Mouse (Mus musculus): Measurements from ENCODE around the gene Cdh1. TPM values are rescaled to one million over a fixed set of nuclear protein-coding genes. Genes with fewer than 3 reads are reported as not detected.
A peak's percentile ranks its signal among the peaks of the same experiment; 100 is the strongest.

The Cdh1 gene
- polyA plus RNA-seq, 1 experiment from 2014 or later = 19.0 TPM

DNA sequence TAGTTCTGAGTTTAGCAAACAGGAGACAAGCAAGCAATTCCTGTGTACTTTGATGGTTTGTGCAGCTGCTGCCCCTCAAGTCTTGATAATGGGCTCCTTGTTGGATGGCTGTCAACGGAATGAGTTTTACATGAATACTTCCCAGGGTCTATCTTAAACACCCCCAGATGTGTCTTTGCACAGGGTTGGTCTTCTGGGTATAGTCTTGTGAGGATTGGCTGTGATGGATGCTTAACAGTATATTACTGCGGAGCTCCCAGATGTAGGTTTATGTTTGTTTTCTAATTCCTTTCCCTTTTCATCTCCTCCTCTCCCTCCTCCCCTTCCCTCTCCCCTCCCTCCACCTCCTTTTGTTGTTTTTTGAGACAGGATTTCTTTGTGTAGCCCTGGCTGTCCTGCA, 69.6 kb downstream of the Cdh1 start:
- Histone ChIP-seq H3K4me1 (replicated peaks) (no peaks in the 10 kb centered on the region), H3K9ac (no peak overlapping the region), H3K9me3 (replicated peaks) (no peaks in the 10 kb centered on the region), H3K4me3 (replicated peaks) (no peak overlapping the region), H3K27ac (replicated peaks) (no peak overlapping the region), H3K36me3 (replicated peaks) (no peaks in the 10 kb centered on the region), H3K27me3 (no peaks in the 10 kb centered on the region), H3K4me2 (no peak overlapping the region)
- no peak for ATAC-seq (ENCODE audit: insufficient read depth)
- 52% methylated on average over 2 of the region's 2 CpGs for WGBS (ENCODE audit: insufficient replicate concordance)

DNA sequence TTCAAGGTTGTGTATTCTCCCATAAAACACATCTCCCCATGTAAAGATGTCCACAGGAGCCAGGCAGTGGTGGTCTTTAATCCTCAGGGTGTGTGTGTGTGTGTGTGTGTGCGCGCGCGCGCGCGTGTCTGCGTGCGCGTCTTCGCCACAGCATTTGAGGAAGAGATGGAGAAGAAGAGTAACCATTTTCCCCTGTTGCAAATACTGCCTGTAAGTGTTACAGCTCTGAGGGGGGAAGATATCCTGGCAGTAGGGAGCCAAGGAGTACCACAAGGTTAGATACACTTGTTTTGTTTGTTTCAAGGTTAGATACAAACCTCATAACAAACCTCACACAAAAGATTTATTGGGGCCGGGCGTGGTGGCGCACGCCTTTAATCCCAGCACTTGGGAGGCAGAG, 71.2 kb downstream of the Cdh1 start:
- Histone ChIP-seq H3K4me2 (no peak overlapping the region), H3K36me3 (replicated peaks) (no peaks in the 10 kb centered on the region), H3K27me3 (no peaks in the 10 kb centered on the region), H3K27ac (replicated peaks) (no peak overlapping the region), H3K9me3 (replicated peaks) (no peaks in the 10 kb centered on the region), H3K4me3 (replicated peaks) (no peak overlapping the region), H3K9ac (no peak overlapping the region), H3K4me1 (replicated peaks) (no peaks in the 10 kb centered on the region)
- 87% methylated on average over 15 of the region's 15 CpGs for WGBS (ENCODE audit: insufficient replicate concordance)
- ATAC-seq (ENCODE audit: insufficient read depth) = no peak

DNA sequence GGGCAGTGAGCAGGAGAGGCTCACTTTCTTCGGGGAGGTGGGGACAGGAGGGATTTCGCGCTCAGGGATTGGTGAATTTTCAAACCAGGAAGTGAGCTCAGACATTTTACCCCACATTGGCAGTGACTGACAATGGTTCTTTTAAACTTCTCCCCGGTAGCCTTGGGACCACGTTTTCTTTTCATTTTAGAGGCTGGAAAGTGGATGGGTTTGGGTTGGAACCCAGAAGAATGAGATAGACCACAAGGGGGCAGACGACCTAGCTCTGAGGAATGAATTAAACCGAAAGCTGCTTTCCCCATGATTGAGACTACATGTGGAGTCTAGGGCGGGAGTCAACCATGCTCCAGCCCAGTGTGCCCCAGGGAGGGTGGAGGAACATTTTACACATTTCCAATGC, 71.7 kb downstream of the Cdh1 start:
- H3K27ac ChIP-seq (replicated peaks) = no peak overlapping the region
- H3K9ac ChIP-seq = no peak overlapping the region
- no peaks in the 10 kb centered on the region for H3K4me1 ChIP-seq (replicated peaks)
- H3K4me2 ChIP-seq = no peak overlapping the region
- H3K27me3 ChIP-seq = no peaks in the 10 kb centered on the region
- WGBS (ENCODE audit: insufficient replicate concordance) = 62% methylated on average over 8 of the region's 8 CpGs
- ATAC-seq (ENCODE audit: insufficient read depth) = no peak
- no peaks in the 10 kb centered on the region for H3K9me3 ChIP-seq (replicated peaks)
- H3K4me3 ChIP-seq (replicated peaks) = no peak overlapping the region
- no peaks in the 10 kb centered on the region for H3K36me3 ChIP-seq (replicated peaks)

DNA sequence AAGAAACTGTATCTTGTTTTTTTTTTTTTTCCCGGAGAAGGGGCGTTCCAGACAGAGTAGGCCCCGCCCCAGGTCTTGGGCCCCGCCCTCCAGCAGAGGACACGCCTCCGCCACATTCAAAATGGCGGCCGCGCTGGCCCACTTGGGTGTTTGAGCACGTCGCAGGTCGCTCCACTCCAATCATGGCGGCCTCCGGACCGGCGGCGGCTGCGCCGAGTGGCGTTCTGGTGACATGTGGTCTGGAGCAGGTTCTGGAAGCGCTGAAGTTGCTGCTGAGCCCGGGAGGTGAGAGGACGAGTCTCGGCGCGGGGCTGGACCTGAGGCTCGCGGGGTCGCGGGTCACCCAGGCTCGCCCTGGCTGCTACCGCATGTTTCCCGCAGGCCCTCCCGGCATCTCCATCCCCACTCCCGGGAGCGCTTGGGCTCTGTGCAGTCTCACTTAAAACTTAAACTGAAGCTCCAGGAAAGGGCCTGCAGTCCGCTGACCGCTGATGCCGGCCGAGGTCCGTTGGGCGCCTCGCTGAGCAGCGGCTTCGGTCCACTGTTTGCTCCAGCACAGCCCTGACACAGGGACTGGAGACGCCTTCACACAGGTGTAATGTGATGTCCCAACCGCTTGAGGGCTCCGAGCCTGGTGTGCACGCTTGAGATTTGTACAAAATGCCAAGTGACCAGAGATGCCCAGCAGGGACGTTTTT, 80.0 kb downstream of the Cdh1 start, which contains the start of gene Tango6:
Gene Tango6, plus strand, starts transcription at position 98 of the 698 bp plus-strand sequence.
- Histone ChIP-seq H3K4me2 (peak within 1 kb of the TSS; percentile 83), H3K27me3 (no peaks in the 10 kb centered on the region), H3K9ac (peak within 1 kb of the TSS; percentile 70), H3K36me3 (replicated peaks) (no peaks in the 10 kb centered on the region), H3K4me1 (replicated peaks) (peaks cover 27% of the 10 kb centered on the region), H3K27ac (replicated peaks) (peak within 1 kb of the TSS; percentile 80), H3K9me3 (replicated peaks) (no peaks in the 10 kb centered on the region), H3K4me3 (replicated peaks) (peak within 1 kb of the TSS; percentile 75)
- peak; percentile 94 for ATAC-seq (ENCODE audit: insufficient read depth)
- under 1% methylated on average over 47 of the region's 50 CpGs for WGBS (ENCODE audit: insufficient replicate concordance)

DNA sequence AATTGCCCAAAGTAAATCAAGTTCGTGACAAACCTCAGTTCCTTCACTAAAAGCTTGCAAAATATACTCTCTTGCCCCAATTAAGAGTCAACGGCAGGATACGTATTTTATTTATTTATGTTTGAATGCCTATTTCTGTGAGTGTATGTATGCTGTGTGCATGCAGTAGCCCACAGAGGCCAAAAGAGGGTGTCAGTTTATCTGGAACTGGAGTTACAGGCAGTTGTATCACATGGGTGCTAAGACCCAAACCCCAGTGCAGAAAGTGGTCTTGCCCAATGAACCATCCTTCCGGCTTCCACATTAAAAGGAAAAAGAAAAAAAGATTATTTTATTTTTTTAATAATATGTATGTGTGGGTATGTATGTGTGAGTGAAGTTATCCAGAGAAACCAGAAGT, 81.2 kb downstream of the Cdh1 start:
- 77% methylated on average over 4 of the region's 4 CpGs for WGBS (ENCODE audit: insufficient replicate concordance)
- 0 out of 2 replicates have a peak, but pooled peaks cover 5% of the 10 kb centered on the region for H3K36me3 ChIP-seq (replicated peaks)
- no peaks in the 10 kb centered on the region for H3K9me3 ChIP-seq (replicated peaks)
- no peak overlapping the region for H3K9ac ChIP-seq
- peaks cover 27% of the 10 kb centered on the region for H3K4me1 ChIP-seq (replicated peaks)
- no peak for ATAC-seq (ENCODE audit: insufficient read depth)
- H3K4me2 ChIP-seq = no peak overlapping the region
- H3K4me3 ChIP-seq (replicated peaks) = no peak overlapping the region
- no peak overlapping the region for H3K27ac ChIP-seq (replicated peaks)
- no peaks in the 10 kb centered on the region for H3K27me3 ChIP-seq

DNA sequence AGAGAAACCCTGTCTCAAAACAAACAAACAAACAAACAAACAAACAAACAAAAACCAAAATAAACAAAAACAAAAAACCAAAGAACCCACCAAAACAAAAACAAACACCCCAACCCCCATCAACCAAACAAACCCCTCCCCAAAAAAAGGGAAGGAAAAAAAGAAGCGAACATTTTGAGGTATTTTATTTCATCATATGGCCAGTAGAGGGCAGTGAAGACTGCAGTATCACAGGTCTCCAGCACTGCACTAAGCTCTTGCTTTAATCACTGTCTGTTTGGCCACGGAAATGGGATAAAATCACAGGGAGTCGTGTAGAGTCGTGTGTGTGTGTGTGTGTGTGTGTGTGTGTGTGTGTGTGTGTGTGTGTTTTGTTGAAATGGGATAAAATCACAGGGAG, 84.3 kb downstream of the Cdh1 start:
- H3K27ac ChIP-seq (replicated peaks) = no peak overlapping the region
- ATAC-seq (ENCODE audit: insufficient read depth) = no peak
- H3K27me3 ChIP-seq = no peaks in the 10 kb centered on the region
- peaks cover 27% of the 10 kb centered on the region for H3K4me1 ChIP-seq (replicated peaks)
- no peaks in the 10 kb centered on the region for H3K9me3 ChIP-seq (replicated peaks)
- no peak overlapping the region for H3K4me3 ChIP-seq (replicated peaks)
- H3K36me3 ChIP-seq (replicated peaks) = 0 out of 2 replicates have a peak, but pooled peaks cover 5% of the 10 kb centered on the region
- WGBS (ENCODE audit: insufficient replicate concordance) = 1% methylated on average over 4 of the region's 4 CpGs
- no peak overlapping the region for H3K9ac ChIP-seq
- H3K4me2 ChIP-seq = no peak overlapping the region

DNA sequence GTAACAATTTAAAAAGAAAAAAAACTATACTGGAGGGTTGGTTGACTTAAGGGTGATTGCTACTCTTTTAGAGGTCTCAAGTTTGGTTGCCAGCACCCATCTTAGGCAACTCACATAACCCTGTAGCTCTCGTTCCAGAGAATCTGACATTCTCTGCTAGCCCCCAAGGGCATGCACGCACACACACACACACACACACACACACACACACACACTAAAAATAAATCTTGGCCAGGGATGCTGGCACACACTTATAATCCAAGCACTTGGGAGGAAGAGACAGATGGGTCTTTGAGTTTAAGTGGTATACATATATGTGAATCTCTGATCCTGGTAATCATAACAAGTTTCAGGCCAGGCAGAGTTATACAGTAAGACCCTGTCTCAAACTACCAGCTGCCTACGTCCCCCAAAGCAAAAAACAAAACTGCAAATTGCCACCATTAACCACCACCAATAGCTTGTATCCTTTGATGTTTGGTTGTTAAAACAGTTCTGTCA, 94.6 kb downstream of the Cdh1 start:
- H3K27me3 ChIP-seq = no peaks in the 10 kb centered on the region
- H3K9me3 ChIP-seq (replicated peaks) = no peaks in the 10 kb centered on the region
- H3K4me3 ChIP-seq (replicated peaks) = no peak overlapping the region
- peaks cover 5% of the 10 kb centered on the region; the same call in 1 of the 2 replicates for H3K4me1 ChIP-seq (replicated peaks)
- no peak overlapping the region for H3K4me2 ChIP-seq
- no peak overlapping the region for H3K9ac ChIP-seq
- no peak for ATAC-seq (ENCODE audit: insufficient read depth)
- peaks cover 38% of the 10 kb centered on the region for H3K36me3 ChIP-seq (replicated peaks)
- no peak overlapping the region for H3K27ac ChIP-seq (replicated peaks)
- 80% methylated on average over 3 of the region's 3 CpGs for WGBS (ENCODE audit: insufficient replicate concordance)

DNA sequence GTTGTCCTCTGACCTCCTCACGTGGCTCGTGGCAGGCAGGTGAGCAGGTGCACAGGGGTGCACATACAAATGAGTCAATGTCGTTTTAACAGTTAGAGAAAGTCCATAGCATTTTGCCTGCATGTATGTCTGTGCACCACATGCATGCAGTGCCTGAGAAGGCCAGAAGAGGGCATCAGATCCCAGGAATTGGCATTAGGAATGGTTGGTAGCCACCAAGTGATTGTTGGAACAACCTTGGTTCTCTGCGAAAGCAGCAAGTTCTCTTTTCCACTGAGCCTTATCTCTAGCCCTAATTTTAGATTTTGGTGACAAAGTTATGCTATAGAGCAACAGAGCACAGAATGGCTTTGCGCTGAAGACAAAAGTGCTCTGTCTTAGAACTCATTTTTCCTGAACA, 96.4 kb downstream of the Cdh1 start:
- Histone ChIP-seq H3K27me3 (no peaks in the 10 kb centered on the region), H3K4me3 (replicated peaks) (no peak overlapping the region), H3K9ac (no peak overlapping the region), H3K36me3 (replicated peaks) (peaks cover 38% of the 10 kb centered on the region), H3K4me2 (no peak overlapping the region), H3K4me1 (replicated peaks) (peaks cover 8% of the 10 kb centered on the region; the same call in 1 of the 2 replicates), H3K27ac (replicated peaks) (no peak overlapping the region), H3K9me3 (replicated peaks) (no peaks in the 10 kb centered on the region)
- WGBS (ENCODE audit: insufficient replicate concordance) = 49% methylated on average over 5 of the region's 5 CpGs
- no peak for ATAC-seq (ENCODE audit: insufficient read depth)

DNA sequence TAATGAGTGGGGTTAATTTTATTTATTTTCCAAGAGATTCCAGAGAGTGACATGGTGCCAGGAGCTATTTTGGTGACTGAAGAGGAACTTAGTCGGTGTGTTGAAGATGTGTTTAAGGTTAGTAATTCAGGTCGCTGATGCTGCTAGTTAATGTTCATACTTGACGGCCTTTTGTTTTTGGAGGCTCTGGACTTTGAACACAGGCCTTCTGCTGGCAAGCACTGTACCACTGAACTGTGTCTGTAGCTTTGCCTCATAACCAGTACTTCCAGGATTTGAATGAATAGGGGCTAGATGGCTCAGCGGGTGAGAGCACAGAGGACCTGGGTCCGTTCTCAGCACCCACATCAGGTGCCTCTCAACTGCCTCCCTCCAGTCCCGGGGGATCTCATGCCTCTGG, 97.0 kb downstream of the Cdh1 start:
- WGBS (ENCODE audit: insufficient replicate concordance) = 76% methylated on average over 6 of the region's 6 CpGs
- Histone ChIP-seq H3K27me3 (no peaks in the 10 kb centered on the region), H3K4me3 (replicated peaks) (no peak overlapping the region), H3K27ac (replicated peaks) (no peak overlapping the region; the same call in 1 of the 2 replicates), H3K9ac (no peak overlapping the region), H3K9me3 (replicated peaks) (no peaks in the 10 kb centered on the region), H3K4me2 (no peak overlapping the region), H3K36me3 (replicated peaks) (peaks cover 38% of the 10 kb centered on the region), H3K4me1 (replicated peaks) (peaks cover 8% of the 10 kb centered on the region; the same call in 1 of the 2 replicates)
- no peak for ATAC-seq (ENCODE audit: insufficient read depth)

DNA sequence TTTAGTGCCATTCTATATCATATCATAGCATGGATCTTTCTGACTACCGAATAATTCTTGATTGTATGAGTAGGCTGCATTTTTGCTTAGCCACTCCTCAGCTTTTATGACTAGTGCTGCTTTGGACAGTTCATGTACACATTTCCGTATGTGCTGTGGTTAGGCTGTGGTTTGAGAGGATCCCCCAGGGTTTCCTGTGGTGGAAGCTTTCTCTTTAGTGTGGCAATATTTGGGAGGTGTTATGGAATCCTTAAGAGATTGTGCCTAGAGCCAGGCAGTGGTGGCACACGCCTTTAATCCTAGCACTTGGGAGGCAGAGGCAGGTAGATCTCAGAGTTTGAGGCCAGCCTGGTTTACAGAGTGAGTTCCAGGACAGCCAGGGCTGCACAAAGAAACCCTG, 98.2 kb downstream of the Cdh1 start:
- no peak overlapping the region for H3K27ac ChIP-seq (replicated peaks)
- no peaks in the 10 kb centered on the region for H3K27me3 ChIP-seq
- 30% methylated on average over 3 of the region's 3 CpGs for WGBS (ENCODE audit: insufficient replicate concordance)
- H3K4me1 ChIP-seq (replicated peaks) = peaks cover 8% of the 10 kb centered on the region; the same call in 1 of the 2 replicates
- H3K4me3 ChIP-seq (replicated peaks) = no peak overlapping the region
- H3K4me2 ChIP-seq = no peak overlapping the region
- no peak overlapping the region for H3K9ac ChIP-seq
- no peaks in the 10 kb centered on the region for H3K9me3 ChIP-seq (replicated peaks)
- H3K36me3 ChIP-seq (replicated peaks) = peaks cover 34% of the 10 kb centered on the region
- ATAC-seq (ENCODE audit: insufficient read depth) = no peak

DNA sequence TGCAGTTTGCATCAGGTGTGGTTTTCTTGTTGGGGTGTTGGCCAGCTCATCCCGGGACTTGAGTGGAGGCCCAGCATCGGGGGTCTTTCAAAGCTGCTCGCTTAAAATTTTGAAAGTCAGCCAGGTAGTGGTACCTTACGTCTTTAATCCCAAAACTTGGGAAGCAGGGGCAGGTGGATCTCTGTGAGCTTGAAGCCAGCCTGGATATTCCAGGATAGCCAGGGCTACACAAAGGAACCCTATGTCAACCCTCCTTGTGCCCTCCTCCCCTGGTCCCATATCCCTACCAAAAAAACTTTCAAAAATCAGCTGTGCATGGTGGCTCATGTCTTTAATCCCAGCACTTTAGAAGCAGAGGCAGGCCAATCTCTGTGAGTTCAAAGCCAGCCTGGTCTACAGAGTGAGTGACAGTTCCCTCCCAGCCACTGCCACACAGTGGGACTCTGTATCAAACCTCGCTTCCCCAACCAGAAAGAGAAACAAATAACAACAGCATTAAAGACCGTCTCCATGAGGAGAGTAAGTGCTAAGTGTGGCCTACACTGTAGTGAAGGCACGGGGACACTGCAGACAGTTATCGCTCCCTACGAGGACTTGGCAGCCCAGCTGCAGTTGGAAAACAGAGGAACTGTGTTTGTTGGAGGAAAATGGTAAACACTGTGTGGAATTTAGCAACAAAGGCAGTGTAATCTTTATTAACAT, 101.2 kb downstream of the Cdh1 start:
- Histone ChIP-seq H3K27ac (replicated peaks) (peak overlapping the region; percentile 29; the same call in 1 of the 2 replicates), H3K4me3 (replicated peaks) (no peak overlapping the region), H3K27me3 (no peaks in the 10 kb centered on the region), H3K36me3 (replicated peaks) (peaks cover 10% of the 10 kb centered on the region), H3K4me1 (replicated peaks) (peaks cover 8% of the 10 kb centered on the region; the same call in 1 of the 2 replicates), H3K9ac (no peak overlapping the region), H3K9me3 (replicated peaks) (no peaks in the 10 kb centered on the region), H3K4me2 (no peak overlapping the region)
- WGBS (ENCODE audit: insufficient replicate concordance) = 73% methylated on average over 9 of the region's 9 CpGs
- ATAC-seq (ENCODE audit: insufficient read depth) = no peak
